Mouse (Mus musculus): ENCODE data around the gene Cxcl2. TPM values are rescaled to one million over a fixed set of nuclear protein-coding genes. Genes with fewer than 3 reads are reported as not detected.

Gene Cxcl2
- not detected in 2 replicates for polyA plus RNA-seq (2015; fragmentation: Nextera tagmentation; extraction: Ambion mirVana)

DNA sequence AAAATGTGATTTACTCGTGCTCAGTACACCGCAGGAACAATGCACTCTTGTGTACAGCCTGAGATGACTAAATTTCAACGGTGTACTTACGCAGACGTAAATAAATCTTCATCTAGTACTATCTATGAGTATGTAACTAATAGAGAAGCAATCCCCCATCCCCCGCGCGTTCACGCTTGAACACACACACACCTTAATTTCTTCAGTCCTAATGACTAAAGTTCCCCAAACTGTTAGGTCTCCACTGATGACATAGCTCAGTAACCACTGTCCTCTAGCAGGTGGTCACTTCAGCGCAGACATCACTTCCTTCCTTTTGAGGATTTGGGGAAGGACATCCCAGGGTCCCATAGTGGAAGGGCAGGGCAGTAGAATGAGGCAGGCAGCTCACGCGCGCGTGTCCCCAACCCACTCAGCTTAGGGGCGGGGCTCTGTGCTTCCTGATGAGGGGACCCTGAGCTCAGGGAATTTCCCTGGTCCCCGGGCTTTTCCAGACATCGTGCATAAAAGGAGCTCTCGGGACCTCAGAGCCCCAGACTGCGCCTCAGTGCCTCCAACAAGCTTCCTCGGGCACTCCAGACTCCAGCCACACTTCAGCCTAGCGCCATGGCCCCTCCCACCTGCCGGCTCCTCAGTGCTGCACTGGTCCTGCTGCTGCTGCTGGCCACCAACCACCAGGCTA, at the start of gene Cxcl2:
Gene Cxcl2 (plus strand): TSS at position 533 of the 682 bp plus-strand sequence.
- Histone ChIP-seq H3K4me3 (replicated peaks) (peak within 1 kb of the TSS; percentile 40), H3K4me1 (replicated peaks) (peaks cover 11% of the 10 kb centered on the region), H3K27ac (no peak within 1 kb of the TSS), H3K9me3 (no peaks in the 10 kb centered on the region), H3K4me2 (replicated peaks) (peak within 1 kb of the TSS; percentile 73), H3K9ac (replicated peaks) (no peak within 1 kb of the TSS; the same call in 1 of the 2 replicates), H3K36me3 (no peaks in the 10 kb centered on the region), H3K27me3 (peaks cover 16% of the 10 kb centered on the region)
- peak; percentile 80 for ATAC-seq
- 6% methylated on average over 22 of the region's 22 CpGs for WGBS

DNA sequence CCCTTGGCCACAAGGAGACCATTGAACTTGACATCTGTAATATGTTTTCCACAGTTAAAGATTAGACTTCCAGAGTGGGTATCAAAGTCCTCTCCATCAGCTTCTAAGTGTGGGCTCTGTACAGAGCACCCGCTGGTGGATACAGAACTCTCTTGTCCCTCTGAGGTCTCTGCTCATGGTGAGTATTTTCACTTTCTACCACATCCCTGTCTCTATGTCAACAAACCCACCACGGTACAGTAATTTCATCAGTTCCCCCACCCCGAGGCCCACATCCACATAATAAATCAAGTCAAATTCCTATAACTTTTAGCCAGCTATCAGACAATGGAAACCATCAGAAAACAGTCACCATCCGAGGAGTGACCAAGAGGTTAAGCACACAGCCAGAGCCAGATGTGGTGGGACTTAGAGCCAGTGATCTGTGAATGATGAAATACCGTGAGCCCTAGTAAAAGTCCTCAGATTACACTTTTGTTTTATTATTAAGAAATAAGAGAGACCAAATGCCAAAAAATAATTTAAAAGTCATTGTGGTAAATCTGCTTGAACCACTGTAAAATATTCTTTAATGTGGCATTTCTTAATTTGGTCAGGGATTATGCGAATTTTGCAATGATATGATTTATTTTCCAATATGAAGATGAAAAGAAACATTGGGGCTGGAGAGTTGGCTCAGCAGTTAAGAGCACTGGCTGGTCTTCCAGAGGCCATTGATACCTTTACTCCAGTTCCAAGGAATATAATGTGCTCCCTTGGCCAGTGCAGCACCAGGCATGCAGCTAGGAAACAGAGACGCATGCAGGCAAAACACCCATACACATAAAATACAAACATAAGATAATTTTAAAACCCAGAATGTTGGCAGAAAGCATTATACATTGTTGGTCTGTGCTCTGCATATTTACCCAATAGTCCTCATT, 48.1 kb upstream of the Cxcl2 start:
- no peaks in the 10 kb centered on the region for H3K36me3 ChIP-seq
- no peak for ATAC-seq
- no peaks in the 10 kb centered on the region for H3K27me3 ChIP-seq
- H3K4me3 ChIP-seq (replicated peaks), result no peak overlapping the region
- H3K9me3 ChIP-seq, result no peaks in the 10 kb centered on the region
- 84% methylated on average over 7 of the region's 7 CpGs for WGBS
- H3K27ac ChIP-seq, result no peak overlapping the region
- no peak overlapping the region for H3K4me2 ChIP-seq (replicated peaks)
- H3K4me1 ChIP-seq (replicated peaks), result no peaks in the 10 kb centered on the region
- no peak overlapping the region for H3K9ac ChIP-seq (replicated peaks)

DNA sequence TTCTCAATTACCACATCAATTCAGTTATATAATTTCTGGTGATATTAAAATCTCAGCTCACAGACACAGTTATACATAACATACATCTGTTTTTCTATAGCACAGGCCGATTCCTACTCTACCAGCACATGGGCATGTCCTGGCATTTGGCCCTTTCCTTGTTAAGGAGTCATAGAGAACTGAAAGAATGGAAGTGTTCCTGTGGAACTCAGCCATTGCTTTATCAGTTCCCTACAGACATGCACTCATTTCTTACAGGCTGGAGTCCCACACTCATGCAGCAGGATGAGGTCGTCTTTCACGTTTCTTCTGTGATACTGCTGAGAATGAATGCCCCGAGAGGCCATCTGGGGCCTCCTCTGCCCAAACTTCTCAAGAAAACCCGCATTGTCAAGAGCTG, 46.2 kb upstream of the Cxcl2 start:
- no peak overlapping the region for H3K9ac ChIP-seq (replicated peaks)
- no peak overlapping the region for H3K4me3 ChIP-seq (replicated peaks)
- no peak overlapping the region for H3K4me2 ChIP-seq (replicated peaks)
- H3K27me3 ChIP-seq, result no peaks in the 10 kb centered on the region
- no peak for ATAC-seq
- WGBS, result 84% methylated on average over 5 of the region's 5 CpGs
- H3K36me3 ChIP-seq, result no peaks in the 10 kb centered on the region
- no peaks in the 10 kb centered on the region for H3K4me1 ChIP-seq (replicated peaks)
- H3K27ac ChIP-seq, result no peak overlapping the region
- no peaks in the 10 kb centered on the region for H3K9me3 ChIP-seq

DNA sequence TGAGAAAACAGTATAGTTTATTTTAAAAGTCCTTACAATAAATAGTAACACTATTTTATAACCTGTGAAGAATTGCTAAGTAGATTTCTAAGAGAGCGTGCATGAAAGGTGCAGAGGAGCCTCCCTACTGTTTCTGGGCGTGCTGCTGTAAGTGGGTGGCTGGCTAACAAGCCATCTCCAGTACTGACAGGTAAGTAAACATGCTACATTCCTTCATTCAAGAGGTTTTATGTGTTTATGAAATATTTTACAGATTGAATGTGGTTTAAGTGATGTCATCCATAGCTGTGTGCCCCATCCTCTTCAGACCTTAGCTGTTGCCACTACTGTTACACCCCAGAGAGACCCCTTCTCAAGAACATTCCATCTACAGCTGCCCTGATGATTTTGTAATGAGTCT, 45.2 kb upstream of the Cxcl2 start:
- H3K4me2 ChIP-seq (replicated peaks), result no peak overlapping the region
- H3K36me3 ChIP-seq, result no peaks in the 10 kb centered on the region
- H3K27me3 ChIP-seq, result no peaks in the 10 kb centered on the region
- H3K27ac ChIP-seq, result no peak overlapping the region
- no peaks in the 10 kb centered on the region for H3K9me3 ChIP-seq
- WGBS, result 90% methylated on average over 2 of the region's 2 CpGs
- no peak for ATAC-seq
- H3K4me3 ChIP-seq (replicated peaks), result no peak overlapping the region
- no peaks in the 10 kb centered on the region for H3K4me1 ChIP-seq (replicated peaks)
- H3K9ac ChIP-seq (replicated peaks), result no peak overlapping the region

DNA sequence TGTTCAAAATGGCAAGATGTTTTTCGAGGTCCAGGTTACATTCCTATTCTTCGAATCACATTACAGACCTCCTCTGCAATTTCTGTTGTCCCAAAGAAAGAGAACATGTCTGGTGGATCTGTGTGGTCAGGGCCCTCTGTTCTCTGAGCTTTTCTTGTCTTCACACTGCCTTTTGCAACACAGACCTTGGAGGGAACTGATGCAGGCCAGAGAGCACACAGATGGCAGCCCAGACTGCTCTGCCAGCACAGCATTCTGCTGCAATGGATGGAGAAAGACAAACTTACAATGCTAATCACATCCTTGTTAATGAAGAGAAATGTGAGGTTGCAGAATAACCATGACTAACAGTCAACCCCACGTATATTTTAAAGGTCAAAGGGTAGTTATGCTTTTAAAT, 44.6 kb upstream of the Cxcl2 start:
- WGBS, result 78% methylated on average over 3 of the region's 3 CpGs
- Histone ChIP-seq H3K9me3 (no peaks in the 10 kb centered on the region), H3K9ac (replicated peaks) (no peak overlapping the region), H3K4me3 (replicated peaks) (no peak overlapping the region), H3K4me2 (replicated peaks) (no peak overlapping the region), H3K36me3 (no peaks in the 10 kb centered on the region), H3K27ac (no peak overlapping the region), H3K27me3 (no peaks in the 10 kb centered on the region), H3K4me1 (replicated peaks) (no peaks in the 10 kb centered on the region)
- no peak for ATAC-seq

DNA sequence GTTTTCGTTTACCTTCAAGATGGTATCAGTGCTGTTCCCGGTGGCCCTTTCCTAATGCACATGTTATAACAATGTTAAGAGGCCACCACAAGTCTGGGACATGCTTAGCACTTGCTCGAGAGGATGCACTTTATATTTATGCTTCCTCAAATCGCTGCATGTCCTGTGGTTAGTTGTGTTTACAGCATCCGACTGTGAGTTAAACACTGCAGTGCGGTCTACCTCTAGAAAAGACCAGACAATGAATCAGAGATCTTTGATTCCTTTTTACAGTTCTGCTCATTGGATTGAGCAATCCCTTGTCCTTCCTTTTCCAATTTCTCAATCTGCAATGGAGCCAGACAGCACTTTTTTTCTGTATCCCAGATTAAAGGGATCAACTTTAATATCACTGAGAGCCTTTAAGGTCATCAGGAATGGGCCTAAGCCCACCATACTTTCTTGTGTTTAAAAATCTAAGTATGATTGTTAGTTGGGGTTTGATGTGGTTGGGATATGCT, 41.7 kb upstream of the Cxcl2 start:
- Histone ChIP-seq H3K27ac (no peak overlapping the region), H3K4me1 (replicated peaks) (no peaks in the 10 kb centered on the region), H3K27me3 (no peaks in the 10 kb centered on the region), H3K4me3 (replicated peaks) (no peak overlapping the region), H3K4me2 (replicated peaks) (no peak overlapping the region), H3K36me3 (no peaks in the 10 kb centered on the region), H3K9ac (replicated peaks) (no peak overlapping the region), H3K9me3 (no peaks in the 10 kb centered on the region)
- ATAC-seq, result no peak
- 90% methylated on average over 6 of the region's 6 CpGs for WGBS

DNA sequence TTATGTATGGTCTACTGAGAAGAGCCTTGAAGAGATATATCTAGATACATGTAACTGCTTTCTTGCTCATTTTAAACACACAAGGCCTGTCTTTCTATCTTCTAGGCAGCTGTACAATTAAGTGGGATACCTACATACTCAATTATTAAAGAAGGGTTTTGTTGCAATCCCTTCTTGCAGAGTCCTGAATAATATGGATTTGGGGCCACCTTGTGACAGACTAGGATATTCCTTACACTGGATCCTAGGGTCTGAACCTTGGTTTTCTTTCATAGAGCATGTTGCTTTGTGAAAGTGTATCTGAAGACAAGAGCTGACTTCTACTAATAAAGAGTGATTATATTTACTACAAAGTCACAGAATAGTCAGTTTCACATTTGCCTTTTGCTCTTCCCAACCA, 36.9 kb upstream of the Cxcl2 start:
- Histone ChIP-seq H3K9ac (replicated peaks) (no peak overlapping the region), H3K4me3 (replicated peaks) (no peak overlapping the region), H3K4me2 (replicated peaks) (no peak overlapping the region), H3K27ac (no peak overlapping the region), H3K36me3 (no peaks in the 10 kb centered on the region), H3K4me1 (replicated peaks) (no peaks in the 10 kb centered on the region), H3K9me3 (no peaks in the 10 kb centered on the region), H3K27me3 (no peaks in the 10 kb centered on the region)
- ATAC-seq, result no peak

DNA sequence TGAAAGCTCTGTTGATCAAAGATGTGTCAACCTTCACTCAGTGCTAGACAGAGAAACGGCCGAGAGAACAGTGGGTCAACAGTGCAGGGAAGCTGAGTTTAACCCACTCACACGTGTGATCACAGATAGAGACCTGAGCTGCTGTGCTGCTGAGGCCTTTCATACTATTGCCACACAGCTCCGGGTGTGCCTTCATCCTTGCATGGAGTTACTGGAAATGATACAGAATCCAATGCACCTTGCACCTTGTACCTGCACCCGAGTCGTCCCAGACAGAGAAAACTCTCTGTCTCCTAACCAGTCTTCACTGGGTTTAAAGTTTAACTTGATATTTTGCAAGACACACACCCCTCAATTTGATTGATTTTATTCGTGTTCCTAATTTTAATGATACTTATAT, 31.3 kb upstream of the Cxcl2 start:
- H3K36me3 ChIP-seq, result no peaks in the 10 kb centered on the region
- H3K4me3 ChIP-seq (replicated peaks), result no peak overlapping the region
- no peaks in the 10 kb centered on the region for H3K4me1 ChIP-seq (replicated peaks)
- H3K9ac ChIP-seq (replicated peaks), result no peak overlapping the region
- no peaks in the 10 kb centered on the region for H3K9me3 ChIP-seq
- no peak overlapping the region for H3K4me2 ChIP-seq (replicated peaks)
- H3K27me3 ChIP-seq, result no peaks in the 10 kb centered on the region
- H3K27ac ChIP-seq, result no peak overlapping the region
- 82% methylated on average over 7 of the region's 7 CpGs for WGBS
- no peak for ATAC-seq

DNA sequence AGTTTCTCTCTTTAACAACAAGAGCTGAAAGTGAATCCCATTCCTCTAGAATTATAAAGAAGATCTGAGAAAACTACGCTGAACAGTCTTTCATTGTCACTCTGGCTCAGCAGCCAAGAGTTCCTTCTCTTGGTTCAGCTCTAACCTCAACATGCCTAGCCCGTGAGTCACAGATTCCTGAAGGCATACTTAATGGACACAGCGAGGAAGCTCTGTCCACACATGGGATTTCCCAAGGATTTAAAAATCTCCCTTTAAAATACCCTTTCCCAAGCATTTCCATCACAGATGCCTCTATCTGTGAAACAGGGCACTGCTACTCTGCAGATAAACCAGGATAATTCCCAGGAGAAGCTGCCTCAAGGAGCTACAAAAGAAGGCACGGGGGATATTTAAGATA, 27.6 kb upstream of the Cxcl2 start:
- no peaks in the 10 kb centered on the region for H3K9me3 ChIP-seq
- 82% methylated on average over 4 of the region's 4 CpGs for WGBS
- H3K36me3 ChIP-seq, result no peaks in the 10 kb centered on the region
- H3K4me3 ChIP-seq (replicated peaks), result no peak overlapping the region
- H3K27me3 ChIP-seq, result no peaks in the 10 kb centered on the region
- H3K4me1 ChIP-seq (replicated peaks), result no peaks in the 10 kb centered on the region
- H3K4me2 ChIP-seq (replicated peaks), result no peak overlapping the region
- no peak overlapping the region for H3K27ac ChIP-seq
- no peak for ATAC-seq
- H3K9ac ChIP-seq (replicated peaks), result no peak overlapping the region

DNA sequence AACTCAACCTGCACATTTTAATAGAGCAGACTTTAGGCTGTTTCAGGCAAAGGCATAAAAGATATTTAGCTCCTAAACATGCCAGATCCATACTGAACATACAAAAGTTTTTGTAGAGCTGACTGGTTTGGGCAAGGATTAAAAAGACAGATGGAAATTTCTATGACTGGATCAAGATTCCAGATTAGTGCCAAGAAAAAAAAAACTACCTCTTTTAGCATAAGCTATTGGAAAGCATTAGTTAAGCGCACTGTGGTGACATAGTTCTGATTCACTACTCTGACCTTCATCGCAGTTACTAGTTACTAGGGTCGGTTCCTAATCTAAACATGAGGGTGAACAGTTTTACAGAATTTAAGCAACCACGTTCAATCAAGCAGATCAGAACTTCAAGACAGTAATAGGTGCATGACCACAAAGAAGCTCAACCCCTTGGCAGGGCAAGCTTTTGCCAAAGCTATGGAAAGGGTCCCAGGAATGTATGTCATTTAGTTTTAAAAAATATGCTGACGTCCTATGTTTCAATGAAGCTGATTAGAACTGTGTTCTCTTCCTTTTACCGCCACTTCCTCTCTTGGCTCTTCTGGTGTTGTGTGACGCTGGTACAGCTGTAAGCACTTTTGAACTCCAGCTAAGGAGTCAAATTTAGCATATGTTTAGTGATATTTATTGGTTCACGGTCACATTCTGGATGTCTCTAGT, 27.0 kb upstream of the Cxcl2 start:
- 86% methylated on average over 8 of the region's 8 CpGs for WGBS
- H3K9me3 ChIP-seq, result no peaks in the 10 kb centered on the region

DNA sequence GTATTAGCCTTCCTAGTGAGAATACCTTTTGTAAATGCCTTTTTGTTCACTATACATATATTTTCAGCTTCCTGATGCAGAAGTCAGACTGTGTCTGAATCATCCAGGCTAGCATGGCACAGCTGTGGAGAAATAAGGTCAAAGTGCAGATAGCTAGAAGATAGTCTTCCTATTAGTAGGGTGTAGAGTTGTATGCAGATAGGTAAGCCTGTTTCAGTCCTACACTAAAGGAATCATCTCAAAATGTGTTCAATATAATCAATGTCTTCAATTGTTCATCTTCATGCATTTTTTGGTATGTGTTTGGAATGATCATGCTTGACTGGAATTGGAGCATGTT, 26.5 kb upstream of the Cxcl2 start:
- H3K27me3 ChIP-seq, result no peaks in the 10 kb centered on the region
- no peak overlapping the region for H3K27ac ChIP-seq
- H3K9me3 ChIP-seq, result no peaks in the 10 kb centered on the region
- no peak overlapping the region for H3K4me2 ChIP-seq (replicated peaks)
- no peak for ATAC-seq
- H3K4me1 ChIP-seq (replicated peaks), result no peaks in the 10 kb centered on the region
- no peak overlapping the region for H3K4me3 ChIP-seq (replicated peaks)
- no peaks in the 10 kb centered on the region for H3K36me3 ChIP-seq
- no peak overlapping the region for H3K9ac ChIP-seq (replicated peaks)

More for the DNA sequence above, 27.0 kb upstream of the Cxcl2 start:
- no peaks in the 10 kb centered on the region for H3K36me3 ChIP-seq
- no peak overlapping the region for H3K4me2 ChIP-seq (replicated peaks)
- no peaks in the 10 kb centered on the region for H3K4me1 ChIP-seq (replicated peaks)
- no peak overlapping the region for H3K27ac ChIP-seq
- no peak overlapping the region for H3K4me3 ChIP-seq (replicated peaks)
- H3K27me3 ChIP-seq, result no peaks in the 10 kb centered on the region
- no peak for ATAC-seq
- H3K9ac ChIP-seq (replicated peaks), result no peak overlapping the region
